Mouse (Mus musculus) liver, embryonic 12.5 days (tissue): ENCODE measurements around the gene Pdcl3. TPM values are rescaled to one million over a fixed set of nuclear protein-coding genes. Genes with fewer than 3 reads are reported as not detected.
A peak's percentile ranks its signal among the peaks of the same experiment; 100 is the strongest.

ENCODE experiments used
- ATAC-seq: fragments of 200-750 bp; cut with Nextera tagmentation; 2 replicates; pipeline ENCODE4 v1.8.0; 2017; ENCODE audit warnings: moderate number of reproducible peaks, mild to moderate bottlenecking, moderate library complexity
- H3K27ac ChIP-seq: fragments of 300-500 bp; sonication (generic); 2 replicates; pipeline ENCODE4 v1.5.1; 2016; ENCODE audit warnings: mild to moderate bottlenecking
- H3K27me3 ChIP-seq: fragments of 300-500 bp; sonication (generic); replicated peaks from 2 replicates; pipeline ENCODE4 v1.6.1; 2016; ENCODE audit warnings: mild to moderate bottlenecking, moderate library complexity
- H3K36me3 ChIP-seq: fragments of 300-500 bp; sonication (generic); 2 replicates; pipeline ENCODE4 v1.6.1; 2016; ENCODE audit warnings: mild to moderate bottlenecking, moderate library complexity
- H3K4me1 ChIP-seq: fragments of 300-500 bp; sonication (generic); 2 replicates; pipeline ENCODE4 v1.6.1; 2016
- H3K4me2 ChIP-seq: fragments of 300-500 bp; sonication (generic); 2 replicates; pipeline ENCODE4 v1.6.1; 2016; ENCODE audit warnings: mild to moderate bottlenecking, moderate library complexity
- H3K4me3 ChIP-seq: fragments of 300-500 bp; sonication (generic); 2 replicates; pipeline ENCODE4 v1.5.1; 2016; ENCODE audit warnings: mild to moderate bottlenecking, moderate library complexity
- H3K9ac ChIP-seq: fragments of 300-500 bp; sonication (generic); 2 replicates; pipeline ENCODE4 v1.6.1; 2016; ENCODE audit warnings: mild to moderate bottlenecking, moderate library complexity
- H3K9me3 ChIP-seq: fragments of 300-500 bp; sonication (generic); replicated peaks from 2 replicates; pipeline ENCODE4 v1.6.1; 2016; ENCODE audit warnings: mild to moderate bottlenecking, moderate library complexity
- WGBS: fragments of 180-500 bp; shearing (Covaris S2); methylation state at CpG from one replicate; pipeline ENCODE4 v1.1.7; 2016; ENCODE audit not compliant: insufficient replicate concordance; 5-methylcytosine and 5-hydroxymethylcytosine counted together
- polyA plus RNA-seq: library from polyadenylated mRNA; unstranded; fragments of >200 nt; fragmentation: Nextera tagmentation; extraction: Ambion mirVana; gene quantifications from 2 replicates; pipeline ENCODE4 v1.2.1, GENCODE M21; 2016

Pdcl3 gene
- polyA plus RNA-seq, 1 experiment from 2014 or later: 61.0 TPM

- Histone ChIP-seq H3K4me1 (peaks cover 18% of the 10 kb centered on the region), H3K9ac (peak overlapping the region; percentile 73), H3K4me3 (peak overlapping the region; percentile 72), H3K27me3 (no peaks in the 10 kb centered on the region), H3K9me3 (no peaks in the 10 kb centered on the region), H3K36me3 (peaks cover 10% of the 10 kb centered on the region), H3K27ac (no peak overlapping the region), H3K4me2 (peak overlapping the region; percentile 74)
- no peak for ATAC-seq
- 26% methylated on average over 7 of the region's 7 CpGs for WGBS
These were observed 2.9 kb downstream of the Pdcl3 start for GRCm38 (mm10) chr1:38988357-38988756.

- no peak for ATAC-seq
- WGBS: 84% methylated on average over 3 of the region's 3 CpGs
- no peaks in the 10 kb centered on the region for H3K27me3 ChIP-seq
- H3K9ac ChIP-seq: no peak overlapping the region
- no peak overlapping the region for H3K4me2 ChIP-seq
- H3K4me3 ChIP-seq: no peak overlapping the region
- no peak overlapping the region for H3K27ac ChIP-seq
- H3K36me3 ChIP-seq: peaks cover 43% of the 10 kb centered on the region
- H3K9me3 ChIP-seq: no peaks in the 10 kb centered on the region
- H3K4me1 ChIP-seq: peaks cover 12% of the 10 kb centered on the region
These were observed 7.0 kb downstream of the Pdcl3 start for GRCm38 (mm10) chr1:38992365-38992764.

- peaks cover 13% of the 10 kb centered on the region for H3K36me3 ChIP-seq
- ATAC-seq: no peak
- H3K27me3 ChIP-seq: no peaks in the 10 kb centered on the region
- no peak overlapping the region for H3K4me2 ChIP-seq
- no peak overlapping the region for H3K9ac ChIP-seq
- no peaks in the 10 kb centered on the region for H3K4me1 ChIP-seq
- H3K9me3 ChIP-seq: no peaks in the 10 kb centered on the region
- H3K27ac ChIP-seq: no peak overlapping the region
- 12% methylated on average over 5 of the region's 5 CpGs for WGBS
- no peak overlapping the region for H3K4me3 ChIP-seq
These were observed 15.7 kb downstream of the Pdcl3 start for GRCm38 (mm10) chr1:39001106-39001505.

- Histone ChIP-seq H3K4me1 (no peaks in the 10 kb centered on the region), H3K27me3 (no peaks in the 10 kb centered on the region), H3K4me3 (no peak overlapping the region), H3K4me2 (no peak overlapping the region), H3K9me3 (no peaks in the 10 kb centered on the region), H3K27ac (no peak overlapping the region), H3K9ac (no peak overlapping the region), H3K36me3 (no peaks in the 10 kb centered on the region)
- no peak for ATAC-seq
- WGBS: 61% methylated on average over 10 of the region's 10 CpGs
These were observed 20.4 kb downstream of the Pdcl3 start for GRCm38 (mm10) chr1:39005751-39006354.

- ATAC-seq: no peak
- H3K27ac ChIP-seq: no peak overlapping the region
- WGBS: 41% methylated on average over 11 of the region's 11 CpGs
These were observed 21.7 kb downstream of the Pdcl3 start for GRCm38 (mm10) chr1:39006830-39007829.

GRCm38 (mm10) chr1:39010583-39011021 lies 25.2 kb downstream of the Pdcl3 start:
- Histone ChIP-seq H3K9me3 (no peaks in the 10 kb centered on the region), H3K4me3 (no peak overlapping the region), H3K9ac (no peak overlapping the region), H3K36me3 (no peaks in the 10 kb centered on the region), H3K4me2 (peak overlapping the region; percentile 32), H3K27me3 (no peaks in the 10 kb centered on the region), H3K4me1 (no peaks in the 10 kb centered on the region), H3K27ac (no peak overlapping the region)
- ATAC-seq: no peak
- WGBS: 9% methylated on average over 12 of the region's 12 CpGs

More at GRCm38 (mm10) chr1:39006830-39007829, 21.7 kb downstream of the Pdcl3 start:
- H3K27me3 ChIP-seq: no peaks in the 10 kb centered on the region
- H3K4me1 ChIP-seq: no peaks in the 10 kb centered on the region
- H3K4me2 ChIP-seq: no peak overlapping the region
- H3K9ac ChIP-seq: no peak overlapping the region
- no peaks in the 10 kb centered on the region for H3K9me3 ChIP-seq
- no peak overlapping the region for H3K4me3 ChIP-seq
- no peaks in the 10 kb centered on the region for H3K36me3 ChIP-seq

- WGBS: 76% methylated on average over 13 of the region's 13 CpGs
- H3K27ac ChIP-seq: no peak overlapping the region
- no peaks in the 10 kb centered on the region for H3K9me3 ChIP-seq
- H3K4me2 ChIP-seq: no peak overlapping the region
- no peak overlapping the region for H3K9ac ChIP-seq
- H3K27me3 ChIP-seq: no peaks in the 10 kb centered on the region
- H3K36me3 ChIP-seq: no peaks in the 10 kb centered on the region
- no peaks in the 10 kb centered on the region for H3K4me1 ChIP-seq
- H3K4me3 ChIP-seq: no peak overlapping the region
- no peak for ATAC-seq
These were observed 27.2 kb downstream of the Pdcl3 start for GRCm38 (mm10) chr1:39012576-39012975.

GRCm38 (mm10) chr1:39013843-39014242 lies 28.4 kb downstream of the Pdcl3 start:
- Histone ChIP-seq H3K4me1 (no peaks in the 10 kb centered on the region), H3K27ac (no peak overlapping the region), H3K27me3 (no peaks in the 10 kb centered on the region), H3K9me3 (no peaks in the 10 kb centered on the region), H3K9ac (no peak overlapping the region), H3K4me2 (no peak overlapping the region), H3K4me3 (no peak overlapping the region), H3K36me3 (no peaks in the 10 kb centered on the region)
- ATAC-seq: no peak
- 70% methylated on average over 6 of the region's 6 CpGs for WGBS

- Histone ChIP-seq H3K27me3 (no peaks in the 10 kb centered on the region), H3K9ac (no peak overlapping the region), H3K36me3 (no peaks in the 10 kb centered on the region), H3K9me3 (no peaks in the 10 kb centered on the region), H3K27ac (no peak overlapping the region), H3K4me2 (no peak overlapping the region), H3K4me3 (no peak overlapping the region), H3K4me1 (no peaks in the 10 kb centered on the region)
- WGBS: 64% methylated on average over 10 of the region's 10 CpGs
- no peak for ATAC-seq
These were observed 30.1 kb downstream of the Pdcl3 start for GRCm38 (mm10) chr1:39015529-39015928.

GRCm38 (mm10) chr1:39017871-39018270 lies 32.5 kb downstream of the Pdcl3 start:
- H3K4me2 ChIP-seq: no peak overlapping the region
- no peak for ATAC-seq
- H3K36me3 ChIP-seq: no peaks in the 10 kb centered on the region
- peaks cover 4% of the 10 kb centered on the region for H3K4me1 ChIP-seq
- no peaks in the 10 kb centered on the region; the same call in 1 of the 2 replicates for H3K27me3 ChIP-seq
- no peak overlapping the region for H3K27ac ChIP-seq
- WGBS: 60% methylated on average over 4 of the region's 4 CpGs
- no peaks in the 10 kb centered on the region for H3K9me3 ChIP-seq
- no peak overlapping the region for H3K9ac ChIP-seq
- H3K4me3 ChIP-seq: no peak overlapping the region

- Histone ChIP-seq H3K4me1 (peaks cover 4% of the 10 kb centered on the region), H3K27ac (no peak overlapping the region), H3K4me2 (no peak overlapping the region), H3K4me3 (no peak overlapping the region), H3K9me3 (no peaks in the 10 kb centered on the region), H3K9ac (no peak overlapping the region), H3K27me3 (peaks cover 4% of the 10 kb centered on the region), H3K36me3 (no peaks in the 10 kb centered on the region)
- no peak for ATAC-seq
- WGBS: 41% methylated on average over 7 of the region's 7 CpGs
These were observed 39.7 kb downstream of the Pdcl3 start for GRCm38 (mm10) chr1:39025142-39025541.

GRCm38 (mm10) chr1:39025840-39026239 lies 40.4 kb downstream of the Pdcl3 start:
- Histone ChIP-seq H3K4me2 (no peak overlapping the region), H3K9me3 (no peaks in the 10 kb centered on the region), H3K9ac (no peak overlapping the region), H3K36me3 (no peaks in the 10 kb centered on the region), H3K27me3 (peaks cover 4% of the 10 kb centered on the region), H3K4me1 (peaks cover 4% of the 10 kb centered on the region), H3K27ac (no peak overlapping the region), H3K4me3 (no peak overlapping the region)
- ATAC-seq: no peak
- 54% methylated on average over 1 of the region's 1 CpGs for WGBS
